Mouse (Mus musculus) left cerebral cortex, adult 11 months (tissue): ENCODE data around the gene Galnt2.

Source experiments
- DNase-seq: peaks from one replicate; pipeline ENCODE4 v3.0.0; 2022; ENCODE audit warnings: low spot score

Gene Galnt2

DNA sequence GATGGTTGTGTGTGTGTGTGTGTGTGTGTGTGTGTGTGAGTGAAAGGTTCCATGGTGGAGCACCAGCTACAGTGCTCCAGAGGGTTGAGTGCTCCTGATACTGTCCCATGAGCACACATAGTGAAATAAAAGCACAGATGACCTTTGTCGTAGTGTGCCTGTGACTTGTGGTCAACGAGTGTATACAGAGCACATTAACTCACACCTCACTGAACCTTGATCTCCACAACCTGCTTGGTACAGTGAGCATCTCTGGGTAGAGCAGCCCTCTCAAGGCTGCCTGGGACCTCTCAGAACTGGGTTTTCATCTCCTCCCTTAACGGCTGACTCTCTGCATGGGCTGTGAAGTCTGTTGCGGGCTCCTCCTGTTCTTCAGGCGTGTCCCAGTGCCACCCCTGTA lies 60.5 kb downstream of the Galnt2 start:
- DNase-seq: no peak

- no peak for DNase-seq
Measured at GRCm38 (mm10) chr8:124292965-124293364, 61.8 kb downstream of the Galnt2 start.

DNA sequence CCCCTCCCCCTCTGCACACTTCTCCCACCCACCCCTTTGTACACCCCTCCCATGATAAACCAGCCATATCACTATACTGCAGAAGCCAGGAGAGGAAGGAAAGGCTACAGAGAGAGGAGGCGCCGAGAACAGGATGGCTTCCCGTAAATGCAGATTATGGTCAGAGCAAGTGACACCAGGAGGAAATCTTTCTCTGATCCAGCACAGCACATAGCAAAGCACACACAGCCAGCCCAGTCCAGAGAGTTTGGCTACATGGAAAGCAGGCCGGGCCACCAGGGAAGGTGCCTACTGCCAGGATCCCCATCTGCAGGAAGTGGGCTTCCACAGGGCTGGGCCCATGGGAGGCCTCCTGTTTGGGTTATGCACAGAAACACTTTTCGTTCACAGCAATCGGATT lies 63.2 kb downstream of the Galnt2 start:
- no peak for DNase-seq

- no peak for DNase-seq
Measured at GRCm38 (mm10) chr8:124294900-124295299, 63.7 kb downstream of the Galnt2 start.

- no peak for DNase-seq
Measured at GRCm38 (mm10) chr8:124295357-124295756, 64.2 kb downstream of the Galnt2 start.

- no peak for DNase-seq
Measured at GRCm38 (mm10) chr8:124301512-124301911, 70.3 kb downstream of the Galnt2 start.

DNA sequence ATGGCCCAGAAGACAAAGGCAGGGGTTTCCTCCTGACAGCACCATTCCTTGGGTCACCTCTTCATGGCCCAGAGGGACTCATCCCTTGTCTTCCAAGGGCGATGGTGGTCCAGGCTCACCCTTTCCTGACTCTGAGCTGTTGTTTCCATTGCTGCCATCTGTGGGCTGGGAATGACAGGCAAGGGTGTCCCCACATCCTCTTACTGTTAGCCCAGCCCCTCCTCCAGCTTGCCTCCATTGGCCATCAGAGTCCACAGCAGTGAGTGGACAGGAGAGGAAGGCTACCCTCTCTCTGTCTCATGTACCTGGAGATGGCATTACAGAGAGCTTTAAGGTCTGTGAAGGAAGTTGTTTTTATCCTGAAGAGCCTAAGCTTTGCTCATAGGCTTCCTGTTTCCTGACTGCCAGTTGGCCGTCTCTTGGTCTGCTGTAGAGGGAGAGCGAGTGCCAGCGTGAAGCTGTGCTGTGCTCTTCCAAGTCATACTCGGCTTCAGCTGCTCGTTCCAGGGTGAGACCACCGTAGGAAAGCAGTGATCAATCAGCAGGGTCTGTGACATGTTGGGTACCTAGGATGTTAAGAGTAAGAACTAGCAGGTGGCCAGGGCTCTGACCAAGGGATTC lies 70.9 kb downstream of the Galnt2 start:
- DNase-seq: no peak

DNA sequence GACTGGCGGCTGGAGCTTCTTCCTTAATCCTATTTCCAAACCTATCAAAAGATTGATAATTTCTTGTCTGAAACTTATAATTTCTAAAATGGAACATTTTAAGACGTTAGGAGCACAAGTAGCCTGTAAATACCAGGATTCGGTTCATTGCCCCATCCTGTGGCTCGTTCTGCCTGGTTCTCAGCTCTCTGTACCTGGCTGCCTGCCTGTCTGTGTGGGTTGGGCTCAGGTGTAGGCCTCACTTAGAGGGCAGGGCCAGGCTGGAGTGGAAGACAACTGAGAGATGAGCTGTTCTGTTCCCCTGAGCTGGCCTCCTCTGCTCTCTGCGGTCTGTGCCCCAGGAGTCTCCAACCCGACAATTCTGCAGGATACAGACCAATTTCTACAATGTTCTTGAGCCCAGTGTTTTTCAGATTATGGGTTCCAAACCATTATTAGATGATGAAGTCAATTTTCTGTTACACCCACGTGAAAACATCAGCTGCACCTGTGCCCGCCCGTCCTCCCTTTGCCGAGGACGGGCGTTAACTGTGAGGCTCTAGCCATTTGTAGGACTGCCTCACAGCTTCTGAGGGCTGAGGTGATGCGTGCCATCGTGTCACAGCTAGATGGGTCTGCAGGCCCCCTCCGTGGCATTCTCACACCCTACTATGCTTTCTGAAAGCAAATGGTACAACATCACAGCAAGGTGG lies 72.2 kb downstream of the Galnt2 start:
- DNase-seq: no peak

- DNase-seq: no peak
Measured at GRCm38 (mm10) chr8:124304141-124304540, 73.0 kb downstream of the Galnt2 start.

DNA sequence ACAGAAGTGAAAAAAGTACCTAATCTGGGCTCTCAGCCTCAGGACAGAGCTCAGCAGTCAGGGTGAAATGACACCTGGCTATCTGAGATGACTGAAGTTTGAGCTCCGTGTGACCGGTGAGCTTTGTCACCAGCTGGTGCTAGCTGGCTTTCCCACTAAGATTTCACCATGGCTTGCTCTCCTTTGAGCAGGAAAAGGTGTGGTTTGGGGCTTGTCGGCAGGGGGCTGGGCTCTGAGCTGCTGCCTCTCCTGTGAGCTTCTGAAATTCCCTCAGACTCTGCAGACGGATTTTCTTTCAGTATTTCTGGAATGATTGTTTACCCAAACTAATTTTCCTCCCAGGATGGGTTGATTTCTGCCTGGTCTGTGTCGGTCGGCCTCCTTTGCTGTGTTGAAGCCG lies 75.4 kb downstream of the Galnt2 start:
- DNase-seq: no peak

DNA sequence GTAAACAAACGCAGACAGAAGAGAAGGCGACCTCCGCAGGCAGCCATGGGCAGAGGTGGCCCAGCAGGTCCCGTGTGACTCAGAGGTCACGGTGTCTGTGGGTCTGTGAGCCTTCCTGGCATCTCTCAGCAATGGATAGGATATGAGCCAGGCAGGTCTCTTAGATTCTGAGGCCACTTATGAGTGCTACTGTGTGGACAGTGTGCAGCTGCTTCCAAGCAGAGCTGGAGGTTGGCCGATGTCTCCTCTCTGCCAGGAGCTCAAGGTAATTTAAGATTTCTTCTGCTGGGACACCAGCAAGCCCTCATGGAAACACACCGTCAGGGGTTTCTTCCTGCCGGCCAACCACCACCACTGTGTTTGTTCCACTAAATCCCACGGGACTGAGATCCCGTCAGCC lies 76.5 kb downstream of the Galnt2 start:
- no peak for DNase-seq

DNA sequence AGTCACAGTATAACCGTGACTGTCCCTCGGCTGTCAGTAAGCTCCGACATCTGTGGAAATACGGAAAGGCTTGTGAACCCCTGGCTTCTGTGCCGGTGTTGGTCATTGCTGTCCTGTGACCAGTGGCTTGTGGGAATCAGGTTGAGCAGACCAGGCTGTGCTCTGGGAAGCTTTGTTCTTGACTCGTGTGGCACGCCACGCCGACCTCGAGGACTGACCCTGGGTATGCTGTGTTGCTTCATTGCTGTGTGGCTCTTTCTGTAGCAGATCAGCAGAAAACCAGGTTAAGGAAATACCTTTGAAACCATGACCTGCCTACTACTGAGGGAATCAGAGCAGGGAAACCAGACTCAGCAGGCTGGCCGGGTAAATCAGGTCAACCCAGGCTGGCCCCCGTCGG lies 79.3 kb downstream of the Galnt2 start:
- no peak for DNase-seq

DNA sequence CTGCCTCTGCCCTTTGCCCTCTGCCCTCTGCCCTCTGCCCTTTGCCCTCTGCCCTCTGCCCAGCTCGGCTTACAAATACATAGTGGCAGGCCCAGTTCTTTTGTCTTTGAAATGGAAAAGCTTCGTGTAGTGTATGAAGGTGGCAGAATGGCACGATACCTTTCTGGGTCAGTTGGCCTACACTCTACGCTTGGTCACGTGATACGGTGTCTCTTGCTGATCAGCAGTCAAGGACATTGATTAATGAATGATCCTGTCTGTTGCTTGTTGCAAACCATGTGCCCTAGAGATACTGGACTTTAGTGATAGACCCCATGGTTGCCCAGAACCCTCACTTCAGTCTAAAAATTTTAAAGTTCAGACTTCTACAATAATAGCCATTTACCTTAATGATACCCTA lies 79.9 kb downstream of the Galnt2 start:
- DNase-seq: no peak

DNA sequence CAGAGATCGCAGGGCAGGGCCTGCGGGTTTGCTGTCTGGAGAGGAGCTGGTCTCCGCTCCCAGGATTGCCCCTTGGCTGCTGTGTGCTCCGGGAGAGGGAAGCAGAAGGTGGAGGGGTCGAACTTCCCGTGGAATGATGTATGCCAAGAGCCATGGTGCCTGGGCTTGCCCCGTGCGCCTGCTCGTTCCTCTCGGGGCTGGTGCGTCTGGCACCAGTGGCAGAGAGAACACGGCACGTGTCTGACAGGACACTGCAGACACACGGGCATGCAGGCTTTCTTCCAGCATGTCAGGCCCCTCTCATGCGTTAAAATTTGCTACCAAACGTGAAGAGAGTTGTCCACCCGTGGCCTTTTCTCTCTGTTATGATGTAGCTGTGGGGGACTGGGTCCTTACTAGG lies 80.5 kb downstream of the Galnt2 start:
- no peak for DNase-seq

DNA sequence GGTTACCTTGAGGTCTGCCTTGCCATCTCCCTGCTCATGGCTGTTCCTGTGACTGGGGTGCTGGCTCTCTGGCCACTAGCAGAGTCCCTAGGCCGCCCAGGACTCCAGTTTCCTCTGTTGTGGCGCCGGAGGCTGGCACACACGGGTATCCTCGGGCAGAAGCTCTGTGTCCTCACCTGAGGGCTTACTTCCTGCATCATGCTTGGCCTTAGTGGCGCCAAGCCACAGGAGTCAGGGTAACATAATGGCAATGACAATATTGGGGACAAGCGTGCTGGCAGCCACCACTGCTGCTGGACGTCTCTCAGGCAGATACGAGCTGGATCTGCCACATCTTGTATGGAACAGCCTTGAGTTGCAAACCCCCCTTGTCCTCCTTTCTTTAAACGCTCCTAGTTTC lies 81.0 kb downstream of the Galnt2 start:
- no peak for DNase-seq

GRCm38 (mm10) chr8:124314803-124315202 lies 83.6 kb downstream of the Galnt2 start:
- DNase-seq: no peak

- DNase-seq: no peak
Measured at GRCm38 (mm10) chr8:124316466-124317136, 85.4 kb downstream of the Galnt2 start.

DNA sequence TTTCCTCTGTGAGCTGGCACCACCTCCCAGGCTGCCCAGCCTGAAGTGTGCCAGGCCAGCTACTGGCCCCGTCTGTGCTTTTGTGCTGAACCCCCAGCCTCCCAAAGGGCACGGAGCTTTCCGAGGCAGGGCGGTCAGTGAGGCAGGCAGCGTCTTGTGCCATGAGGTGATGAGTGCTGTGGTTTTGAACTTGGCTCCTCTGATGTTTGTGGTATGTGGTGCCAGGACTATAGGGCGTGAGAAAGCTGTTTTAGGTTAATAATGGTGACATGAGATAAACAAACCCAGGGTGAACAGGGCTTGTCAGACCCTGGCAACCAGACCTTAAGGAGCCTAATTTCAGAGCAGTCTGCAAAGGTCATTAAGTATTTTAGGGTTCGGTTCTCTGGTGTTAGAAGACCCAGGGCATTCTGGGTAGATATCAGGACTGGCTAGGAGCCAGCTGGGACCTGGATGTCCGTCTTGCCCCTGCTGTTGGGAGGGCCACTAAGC lies 86.0 kb downstream of the Galnt2 start:
- no peak for DNase-seq

GRCm38 (mm10) chr8:124317821-124318220 lies 86.6 kb downstream of the Galnt2 start:
- DNase-seq: no peak

GRCm38 (mm10) chr8:124318612-124319315 lies 87.6 kb downstream of the Galnt2 start:
- no peak for DNase-seq

DNA sequence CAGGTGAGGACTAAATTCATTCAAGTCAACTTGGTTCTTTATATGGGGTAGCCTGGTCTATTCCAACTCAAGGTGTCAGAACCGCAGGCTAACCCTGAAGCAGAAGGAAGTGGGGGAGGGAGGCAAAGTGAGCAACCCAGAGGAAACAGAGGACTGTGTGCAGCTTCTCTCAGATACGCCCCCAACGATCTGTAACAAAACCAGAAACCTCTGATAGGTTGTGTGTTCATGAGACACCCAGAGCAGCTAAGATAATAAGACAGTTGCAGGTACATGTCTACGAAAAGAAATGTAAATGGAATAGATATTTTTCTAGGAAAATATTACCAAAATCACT lies 88.1 kb downstream of the Galnt2 start:
- DNase-seq: no peak

GRCm38 (mm10) chr8:124321227-124321840 lies 90.1 kb downstream of the Galnt2 start:
- no peak for DNase-seq
